In genomic region chr15:81522761-81523168, GRCm38 (mm10) we compare ENCODE assay signal across 8 mouse cellular contexts. TPM values are rescaled to one million over a fixed set of nuclear protein-coding genes. Genes with fewer than 3 reads are reported as not detected.
DNase-seq lines count a peak whose midpoint lies in the region; ATAC-seq and TF ChIP-seq lines count a peak whose summit lies in the region.

No protein-coding gene starts in this region.

- no peaks in the 10 kb centered on the region for H3K9me3 ChIP-seq in kidney, postnatal 0 days (replicated peaks; ENCODE audit: low read length)
- H3K9me3 ChIP-seq in hindbrain, embryonic 11.5 days (ENCODE audit: control insufficient read depth, low read length), result no peaks in the 10 kb centered on the region

- peak; percentile 78 for ATAC-seq in kidney, postnatal 0 days (replicated peaks; ENCODE audit: low FRiP score, low read depth)
- ATAC-seq in hindbrain, embryonic 11.5 days (ENCODE audit: low FRiP score), result peak; percentile 84
- ATAC-seq in megakaryocyte, adult 5-6 weeks (ENCODE audit: poor library complexity, severe bottlenecking), result peak; percentile 59

- peak; percentile 67 for DNase-seq in kidney, postnatal 0 days (ENCODE audit: low spot score)
- no peak for DNase-seq in kidney, postnatal 4 days
- no peak for DNase-seq in hindbrain, embryonic 11.5 days (ENCODE audit: low spot score)
- DNase-seq in right cerebral cortex, postnatal 10 days (ENCODE audit: low spot score in 2 of 2), result no peak
- DNase-seq in layer of hippocampus, postnatal 36 days, result no peak
- no peak for DNase-seq in Muller cell, postnatal 12 days (ENCODE audit: inconsistent ontology term)

- under 1% methylated on average over 16 of the region's 16 CpGs for WGBS in kidney, postnatal 0 days
- 0% methylated on average over 16 of the region's 16 CpGs for WGBS in bone marrow, adult 2 months
- WGBS in hindbrain, embryonic 11.5 days, result under 1% methylated on average over 16 of the region's 16 CpGs

- no peak for TF ChIP-seq POLR2A in bone marrow, adult 2 months (IDR thresholded peaks at IDR 0.05; ENCODE audit: borderline replicate concordance, control insufficient read depth, low read depth, low read length)

- no peaks in the 10 kb centered on the region for H3K4me1 ChIP-seq in kidney, postnatal 0 days (replicated peaks; ENCODE audit: insufficient read depth, low read length)
- H3K4me1 ChIP-seq in bone marrow, adult 2 months (ENCODE audit: control insufficient read depth, insufficient read depth, low read length), result no peaks in the 10 kb centered on the region; the same call in 1 of the 2 replicates
- no peaks in the 10 kb centered on the region for H3K4me1 ChIP-seq in hindbrain, embryonic 11.5 days (replicated peaks; ENCODE audit: control insufficient read depth, insufficient read depth, low read length)

- H3K9ac ChIP-seq in kidney, postnatal 0 days (ENCODE audit: low read depth, low read length), result peak overlapping the region; percentile 63
- peak overlapping the region; percentile 71 for H3K9ac ChIP-seq in hindbrain, embryonic 11.5 days (ENCODE audit: low read depth, low read length)

- H3K36me3 ChIP-seq in kidney, postnatal 0 days (ENCODE audit: insufficient read depth, low read length), result no peaks in the 10 kb centered on the region
- no peaks in the 10 kb centered on the region for H3K36me3 ChIP-seq in hindbrain, embryonic 11.5 days (ENCODE audit: control insufficient read depth, insufficient read depth, low read length)

- H3K4me3 ChIP-seq in kidney, postnatal 0 days (replicated peaks; ENCODE audit: low read depth, low read length), result peak overlapping the region; percentile 54
- peak overlapping the region; percentile 76 for H3K4me3 ChIP-seq in bone marrow, adult 2 months (replicated peaks; ENCODE audit: control insufficient read depth, low read depth, low read length)
- H3K4me3 ChIP-seq in hindbrain, embryonic 11.5 days (ENCODE audit: low read depth, low read length), result peak overlapping the region; percentile 58

- H3K27ac ChIP-seq in kidney, postnatal 0 days, result peak overlapping the region; percentile 91
- H3K27ac ChIP-seq in bone marrow, adult 2 months (ENCODE audit: control insufficient read depth, insufficient read depth, low read depth, low read length, poor library complexity), result peak overlapping the region; percentile 99
- peak overlapping the region; percentile 89 for H3K27ac ChIP-seq in hindbrain, embryonic 11.5 days (ENCODE audit: low read depth, low read length)

- H3K4me2 ChIP-seq in kidney, postnatal 0 days (ENCODE audit: low read length), result peak overlapping the region; percentile 96
- H3K4me2 ChIP-seq in hindbrain, embryonic 11.5 days (replicated peaks; ENCODE audit: low read depth, low read length), result peak overlapping the region; percentile 89

- TF ChIP-seq CTCF in kidney, postnatal 0 days (IDR thresholded peaks at IDR 0.05; ENCODE audit: low read depth), result no peak
- no peak for TF ChIP-seq CTCF in bone marrow, adult 2 months (IDR thresholded peaks at IDR 0.05; ENCODE audit: control insufficient read depth, insufficient read depth, low read length)

- H3K27me3 ChIP-seq in kidney, postnatal 0 days (ENCODE audit: insufficient read depth, low read length), result no peaks in the 10 kb centered on the region
- H3K27me3 ChIP-seq in hindbrain, embryonic 11.5 days (ENCODE audit: control insufficient read depth, insufficient read depth, low read length), result 0 out of 2 replicates have a peak, but pooled peaks cover 3% of the 10 kb centered on the region

RNA-seq across cellular contexts. Expression of gene Rbx1, which starts 56.7 kb away (rescaled TPM):
- polyA plus RNA-seq in kidney, postnatal 0 days (2015; fragmentation: Nextera tagmentation; extraction: Ambion mirVana), result 517 and 563 TPM in 2 replicates
- 106 and 185 TPM in 2 replicates for polyA plus RNA-seq in bone marrow, adult 2 months (2011; ENCODE audit: insufficient read depth, insufficient read length, low replicate concordance, missing spikeins)
- polyA plus RNA-seq in hindbrain, embryonic 11.5 days (2014; fragmentation: Nextera tagmentation; extraction: Ambion mirVana), result 531 and 563 TPM in 2 replicates
- total RNA-seq in megakaryocyte, adult 5-6 weeks (2015), result 176 and 189 TPM in 2 replicates
- total RNA-seq in megakaryocyte, adult 5-6 weeks (2017), result 150 and 189 TPM in 2 replicates
- total RNA-seq in layer of hippocampus, postnatal 36 days (2021), result 100 to 1,000 TPM; 137 TPM
